ENCODE assay signal across 17 mouse cellular contexts in the genomic region with DNA sequence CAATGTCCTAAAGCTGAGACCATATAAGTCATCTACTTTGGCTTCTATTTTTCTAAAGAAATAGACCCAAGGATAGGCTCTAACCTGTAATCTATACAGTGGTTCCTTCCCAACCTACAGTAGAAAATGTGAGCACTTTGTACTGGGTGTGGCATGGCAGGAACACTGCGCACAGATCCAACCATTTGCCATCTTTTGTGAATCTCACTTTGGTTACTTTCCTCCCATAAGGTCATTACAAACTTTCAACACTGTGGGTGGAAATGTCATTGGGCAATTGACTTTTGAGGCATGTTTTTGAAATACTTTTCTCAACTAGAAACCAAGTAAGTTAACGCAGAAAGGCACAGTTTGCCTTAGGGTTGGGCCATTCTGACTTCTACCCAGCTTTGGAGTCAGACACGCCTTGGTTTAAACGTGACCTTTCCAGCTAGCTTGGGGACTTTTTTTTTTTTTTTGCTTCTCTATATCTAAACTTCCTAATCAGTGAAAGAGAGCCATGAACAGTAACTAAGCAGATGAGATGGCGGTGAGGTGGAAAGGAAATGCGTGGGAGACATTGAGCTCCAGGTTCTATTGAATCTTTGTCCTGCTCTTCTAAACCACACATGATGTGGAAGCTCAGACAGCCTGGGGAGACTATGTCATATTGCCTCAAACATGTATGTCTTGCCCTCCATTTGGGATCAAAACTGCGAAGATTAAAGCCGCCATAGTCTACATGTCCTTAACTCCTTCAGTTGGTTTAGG. TPM values are rescaled to one million over a fixed set of nuclear protein-coding genes. Genes with fewer than 3 reads are reported as not detected.
DNase-seq lines count a peak whose midpoint lies in the region; ATAC-seq and TF ChIP-seq lines count a peak whose summit lies in the region.
"Had no signal": no experiment of that assay in that cellular context is flagged by ENCODE, and none has a peak within 500 bp of the region (broad histone marks: within the 10 kb centered on the region; RNA-seq: fewer than 3 reads in every experiment).

No protein-coding gene starts in this region.

- TF ChIP-seq CTCF in thymus, adult 2 months (IDR thresholded peaks at IDR 0.05; ENCODE audit: borderline replicate concordance, control insufficient read depth, extremely low read depth, insufficient read depth, low read length, poor library complexity) = no peak
- no peak for TF ChIP-seq CTCF in bone marrow, adult 2 months (IDR thresholded peaks at IDR 0.05; ENCODE audit: control insufficient read depth, insufficient read depth, low read length)
- TF ChIP-seq CTCF in liver, embryonic 14.5 days (IDR thresholded peaks at IDR 0.05; ENCODE audit: low read depth) = no peak

- no peak for TF ChIP-seq POLR2A in thymus, adult 2 months (IDR thresholded peaks at IDR 0.05; ENCODE audit: control insufficient read depth, extremely low read depth, insufficient read depth, low read length, poor library complexity)
- TF ChIP-seq POLR2A in bone marrow, adult 2 months (IDR thresholded peaks at IDR 0.05; ENCODE audit: borderline replicate concordance, control insufficient read depth, low read depth, low read length) = no peak

- ATAC-seq in liver, embryonic 14.5 days (ENCODE audit: insufficient read depth) = no peak
- no peak for ATAC-seq in midbrain, embryonic 11.5 days (ENCODE audit: low FRiP score)
- ATAC-seq: midbrain, embryonic 15.5 days had no signal

- 0 out of 2 replicates have a peak overlapping the region, but pooled peaks have one; percentile 20 for H3K4me2 ChIP-seq in liver, embryonic 14.5 days (ENCODE audit: low read depth)
- H3K4me2 ChIP-seq in midbrain, embryonic 11.5 days = no peak overlapping the region
- H3K4me2 ChIP-seq: hindbrain, embryonic 14.5 days; lung, embryonic 15.5 days; midbrain, embryonic 15.5 days; neural tube, embryonic 13.5 days had no signal

- no peak for DNase-seq in thymus, adult 2 months
- DNase-seq in thymus, adult 18-20 months = no peak
- DNase-seq in liver, embryonic 14.5 days (ENCODE audit: low read depth in 3 of 3, low spot score in 3 of 3) = no peak
- DNase-seq in midbrain, embryonic 10.5 days (ENCODE audit: low spot score) = no peak
- no peak for DNase-seq in heart, postnatal 10 days
- DNase-seq in midbrain, embryonic 11.5 days (ENCODE audit: low spot score, missing footprints) = no peak
- DNase-seq: cerebellum, postnatal 14 days; kidney, adult 9 months had no signal

- H3K9me3 ChIP-seq in liver, embryonic 14.5 days (ENCODE audit: control insufficient read depth, low read length) = no peaks in the 10 kb centered on the region
- H3K9me3 ChIP-seq in midbrain, embryonic 10.5 days (replicated peaks) = no peaks in the 10 kb centered on the region
- no peaks in the 10 kb centered on the region for H3K9me3 ChIP-seq in midbrain, embryonic 11.5 days (ENCODE audit: control insufficient read depth, low read length)
- H3K9me3 ChIP-seq: forebrain, embryonic 10.5 days; heart, embryonic 10.5 days; lung, embryonic 15.5 days; midbrain, embryonic 15.5 days; neural tube, embryonic 13.5 days had no signal

- TF ChIP-seq EP300 in liver, embryonic 14.5 days (IDR thresholded peaks at IDR 0.05; ENCODE audit: low read depth) = no peak

- intact Hi-C loops in heart, postnatal 10 days (cut with DNase I) = no loop called here

- no peaks in the 10 kb centered on the region for H3K27me3 ChIP-seq in thymus, adult 2 months (ENCODE audit: control insufficient read depth, insufficient read depth, low read length)
- no peaks in the 10 kb centered on the region for H3K27me3 ChIP-seq in liver, embryonic 14.5 days (ENCODE audit: control insufficient read depth, insufficient read depth, low read length)
- no peaks in the 10 kb centered on the region for H3K27me3 ChIP-seq in midbrain, embryonic 10.5 days (ENCODE audit: low read depth, poor library complexity, severe bottlenecking)
- H3K27me3 ChIP-seq in midbrain, embryonic 11.5 days (ENCODE audit: control insufficient read depth, insufficient read depth, low read length) = no peaks in the 10 kb centered on the region
- H3K27me3 ChIP-seq: lung, embryonic 15.5 days; midbrain, embryonic 15.5 days; neural tube, embryonic 13.5 days had no signal

- peaks cover 31% of the 10 kb centered on the region for H3K36me3 ChIP-seq in thymus, adult 2 months (ENCODE audit: control insufficient read depth, insufficient read depth, low read length)
- no peaks in the 10 kb centered on the region for H3K36me3 ChIP-seq in liver, embryonic 14.5 days (replicated peaks; ENCODE audit: control insufficient read depth, insufficient read depth, low read depth)
- no peaks in the 10 kb centered on the region for H3K36me3 ChIP-seq in midbrain, embryonic 10.5 days
- no peaks in the 10 kb centered on the region for H3K36me3 ChIP-seq in midbrain, embryonic 11.5 days (ENCODE audit: control insufficient read depth, insufficient read depth, low read length)
- H3K36me3 ChIP-seq: forebrain, embryonic 10.5 days; heart, embryonic 10.5 days; lung, embryonic 15.5 days; midbrain, embryonic 15.5 days; neural tube, embryonic 13.5 days had no signal

- H3K9ac ChIP-seq in liver, embryonic 14.5 days (replicated peaks) = no peak overlapping the region
- H3K9ac ChIP-seq in midbrain, embryonic 11.5 days (ENCODE audit: low read length) = no peak overlapping the region
- H3K9ac ChIP-seq: hindbrain, embryonic 14.5 days; lung, embryonic 15.5 days; midbrain, embryonic 15.5 days; neural tube, embryonic 13.5 days had no signal

- H3K4me3 ChIP-seq in thymus, adult 2 months (ENCODE audit: control insufficient read depth, insufficient read depth, low read length) = 0 out of 2 replicates have a peak overlapping the region, but pooled peaks have one; percentile 11
- H3K4me3 ChIP-seq in bone marrow, adult 2 months (replicated peaks; ENCODE audit: control insufficient read depth, low read depth, low read length) = peak overlapping the region; percentile 97
- H3K4me3 ChIP-seq in liver, embryonic 14.5 days (ENCODE audit: insufficient read depth in 1 of 2, low read depth in 2 of 2, low read length in 2 of 2) = peak overlapping the region in 1 of 2 experiments; percentile 20; a peak in 3 of 4 replicates
- H3K4me3 ChIP-seq in midbrain, embryonic 10.5 days = no peak overlapping the region
- H3K4me3 ChIP-seq in midbrain, embryonic 11.5 days (ENCODE audit: low read depth, low read length) = no peak overlapping the region
- H3K4me3 ChIP-seq: forebrain, embryonic 10.5 days; heart, embryonic 10.5 days; lung, embryonic 15.5 days; midbrain, embryonic 15.5 days; neural tube, embryonic 13.5 days had no signal

- WGBS in thymus, adult 2 months = 20% methylated on average over 8 of the region's 8 CpGs
- WGBS in bone marrow, adult 2 months = 38% methylated on average over 8 of the region's 8 CpGs
- 65% methylated on average over 8 of the region's 8 CpGs for WGBS in liver, embryonic 14.5 days (ENCODE audit: insufficient replicate concordance)
- WGBS in midbrain, embryonic 10.5 days = 89% methylated on average over 8 of the region's 8 CpGs
- WGBS in midbrain, embryonic 11.5 days = 90% methylated on average over 8 of the region's 8 CpGs

- peak overlapping the region; percentile 41; the same call in 1 of the 2 replicates for H3K27ac ChIP-seq in thymus, adult 2 months (ENCODE audit: control insufficient read depth, insufficient read depth, low read length)
- H3K27ac ChIP-seq in bone marrow, adult 2 months (ENCODE audit: control insufficient read depth, insufficient read depth, low read depth, low read length, poor library complexity) = no peak overlapping the region; the same call in 1 of the 2 replicates
- no peak overlapping the region for H3K27ac ChIP-seq in liver, embryonic 14.5 days
- H3K27ac ChIP-seq in midbrain, embryonic 10.5 days (replicated peaks) = no peak overlapping the region
- no peak overlapping the region for H3K27ac ChIP-seq in midbrain, embryonic 11.5 days (ENCODE audit: low read depth, low read length)
- H3K27ac ChIP-seq: forebrain, embryonic 10.5 days; heart, embryonic 10.5 days; hindbrain, embryonic 14.5 days; lung, embryonic 15.5 days; midbrain, embryonic 15.5 days; neural tube, embryonic 13.5 days had no signal

- peaks cover 23% of the 10 kb centered on the region for H3K4me1 ChIP-seq in thymus, adult 2 months (replicated peaks; ENCODE audit: control insufficient read depth, insufficient read depth, low read length)
- H3K4me1 ChIP-seq in bone marrow, adult 2 months (ENCODE audit: control insufficient read depth, insufficient read depth, low read length) = peaks cover 10% of the 10 kb centered on the region
- H3K4me1 ChIP-seq in liver, embryonic 14.5 days (replicated peaks; ENCODE audit: control insufficient read depth in 2 of 2, insufficient read depth in 2 of 2, low read length in 1 of 2) = peaks cover 0 to 8% of the 10 kb centered on the region in 2 experiments; a peak in 2 of 4 replicates
- H3K4me1 ChIP-seq in midbrain, embryonic 10.5 days = no peaks in the 10 kb centered on the region
- H3K4me1 ChIP-seq in midbrain, embryonic 11.5 days (ENCODE audit: control insufficient read depth, insufficient read depth, low read length) = no peaks in the 10 kb centered on the region
- H3K4me1 ChIP-seq: forebrain, embryonic 10.5 days; heart, embryonic 10.5 days; lung, embryonic 15.5 days; midbrain, embryonic 15.5 days; neural tube, embryonic 13.5 days had no signal

RNA-seq across cellular contexts. Expression of gene Lcp2, which starts 1.8 kb away (rescaled TPM):
- polyA plus RNA-seq in thymus, adult 2 months (2012; rRNA removed) = 153 TPM in 2 replicates
- polyA plus RNA-seq in bone marrow, adult 2 months (2011; ENCODE audit: insufficient read depth, insufficient read length, low replicate concordance, missing spikeins) = 16.6 and 53.6 TPM in 2 replicates
- polyA plus RNA-seq in liver, embryonic 14.5 days (2012; rRNA removed) = 5.4 and 7.1 TPM in 2 replicates
- 6.8 and 7.1 TPM in 2 replicates for polyA plus RNA-seq in liver, embryonic 14.5 days (2014; fragmentation: Nextera tagmentation; extraction: Ambion mirVana)
- polyA plus RNA-seq in midbrain, embryonic 10.5 days (2016; fragmentation: Nextera tagmentation; extraction: Ambion mirVana) = 1.8 and 2.6 TPM in 2 replicates
- total RNA-seq in heart, postnatal 10 days (2021) = 1 to 10 TPM; 1.6 to 2.2 TPM
- polyA plus RNA-seq in midbrain, embryonic 11.5 days (2014; fragmentation: Nextera tagmentation; extraction: Ambion mirVana) = 2.7 TPM in 2 replicates

RNA-seq across cellular contexts. Expression of gene 4930469K13Rik, which starts 49.8 kb away (rescaled TPM):
- 0.16 TPM in 1 of 2 replicates, not detected in the other for polyA plus RNA-seq in thymus, adult 2 months (2012; rRNA removed)
- not detected in 2 replicates for polyA plus RNA-seq in bone marrow, adult 2 months (2011; ENCODE audit: insufficient read depth, insufficient read length, low replicate concordance, missing spikeins)
- polyA plus RNA-seq in liver, embryonic 14.5 days (2012; rRNA removed) = not detected in 2 replicates
- polyA plus RNA-seq in liver, embryonic 14.5 days (2014; fragmentation: Nextera tagmentation; extraction: Ambion mirVana) = not detected in 2 replicates
- polyA plus RNA-seq in midbrain, embryonic 10.5 days (2016; fragmentation: Nextera tagmentation; extraction: Ambion mirVana) = not detected in 2 replicates
- total RNA-seq in heart, postnatal 10 days (2021) = not detected
- not detected in 2 replicates for polyA plus RNA-seq in midbrain, embryonic 11.5 days (2014; fragmentation: Nextera tagmentation; extraction: Ambion mirVana)
- total RNA-seq: left cerebral cortex, postnatal 14 days had no signal
- polyA plus RNA-seq: embryonic facial prominence, embryonic 11.5 days; forebrain, embryonic 10.5 days; heart, embryonic 10.5 days; midbrain, embryonic 15.5 days had no signal

RNA-seq across cellular contexts. Expression of gene Kcnip1, which starts 55.6 kb away (rescaled TPM):
- polyA plus RNA-seq in thymus, adult 2 months (2012; rRNA removed) = 0.12 and 0.13 TPM in 2 replicates
- polyA plus RNA-seq in bone marrow, adult 2 months (2011; ENCODE audit: insufficient read depth, insufficient read length, low replicate concordance, missing spikeins) = not detected in 2 replicates
- polyA plus RNA-seq in liver, embryonic 14.5 days (2012; rRNA removed) = 0.10 and 0.15 TPM in 2 replicates
- polyA plus RNA-seq in liver, embryonic 14.5 days (2014; fragmentation: Nextera tagmentation; extraction: Ambion mirVana) = 0.14 and 0.25 TPM in 2 replicates
- 5.8 and 8.1 TPM in 2 replicates for polyA plus RNA-seq in midbrain, embryonic 10.5 days (2016; fragmentation: Nextera tagmentation; extraction: Ambion mirVana)
- not detected for total RNA-seq in heart, postnatal 10 days (2021)
- polyA plus RNA-seq in midbrain, embryonic 11.5 days (2014; fragmentation: Nextera tagmentation; extraction: Ambion mirVana) = 8.1 and 9.0 TPM in 2 replicates

Comparison
In these comparisons a context has a peak if more than half of its experiments do, and no peak if none do; other contexts are left out.
1. H3K4me3 ChIP-seq: peak in thymus, adult 2 months (single experiment) and bone marrow, adult 2 months (single experiment); none in midbrain, embryonic 10.5 days (single experiment) and midbrain, embryonic 11.5 days (single experiment).